Mouse (Mus musculus): ENCODE data around the gene Taf7l.

DNA sequence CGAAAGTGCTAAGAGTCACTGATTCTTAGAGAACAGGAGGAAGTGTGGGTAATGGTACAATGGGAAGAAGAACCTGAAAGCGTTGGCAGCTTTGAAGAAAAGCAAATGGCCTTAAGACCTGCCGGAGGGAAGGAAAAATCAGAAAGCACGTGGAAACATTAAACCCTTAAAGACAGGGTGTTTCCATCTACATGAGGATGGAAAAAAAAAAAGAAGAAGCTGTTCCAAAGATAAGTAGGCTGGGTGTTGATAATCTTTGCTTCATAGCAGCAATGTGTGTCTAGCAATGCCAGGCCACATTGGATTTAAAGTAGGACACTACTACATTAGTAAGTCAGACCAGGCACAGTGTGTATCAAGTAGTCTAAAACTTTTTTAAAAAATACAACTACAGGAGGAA is 49.0 kb upstream of the Taf7l start:
- TF ChIP-seq CTCF (IDR thresholded peaks at IDR 0.05; ENCODE audit: low read depth) (no peak), EP300 (IDR thresholded peaks at IDR 0.05; ENCODE audit: low read depth) (no peak)

All from liver, postnatal 0 days (tissue).